Mouse (Mus musculus) thymus, adult 2 months (tissue): ENCODE measurements at regions not wholly inside any gene's neighbourhood (a gene's known extent, or its start where the extent isn't known, plus 50 kb on each side); places are given as distances from the start of the nearest gene placed in this dataset.

Experiments used
- DNase-seq: peaks from one replicate; pipeline ENCODE4 v3.0.0; 2021
- H3K27ac ChIP-seq: fragments of 200-500 bp; 2 replicates; pipeline ENCODE4 v1.5.1; 2012; ENCODE audit warnings: low read length, control low read depth; ENCODE audit not compliant: control insufficient read depth, insufficient read depth
- H3K27me3 ChIP-seq: fragments of 200-500 bp; 2 replicates; pipeline ENCODE4 v1.6.1; 2012; ENCODE audit warnings: mild to moderate bottlenecking, low read length, moderate library complexity, mixed read lengths; ENCODE audit not compliant: control insufficient read depth, insufficient read depth
- H3K36me3 ChIP-seq: fragments of 200-500 bp; 2 replicates; pipeline ENCODE4 v1.6.1; 2012; ENCODE audit warnings: mild to moderate bottlenecking, low read length, moderate library complexity; ENCODE audit not compliant: control insufficient read depth, insufficient read depth
- H3K4me1 ChIP-seq: fragments of 200-500 bp; replicated peaks from 2 replicates; pipeline ENCODE4 v1.6.1; 2012; ENCODE audit warnings: low read length; ENCODE audit not compliant: control insufficient read depth, insufficient read depth
- H3K4me3 ChIP-seq: fragments of 200-500 bp; 2 replicates; pipeline ENCODE4 v1.5.1; 2012; ENCODE audit warnings: mild to moderate bottlenecking, low read length, control low read depth, moderate library complexity; ENCODE audit not compliant: control insufficient read depth, insufficient read depth
- CTCF ChIP-seq: fragments of 200-500 bp; IDR thresholded peaks from 2 replicates; pipeline ENCODE4 v1.5.1; 2012; ENCODE audit warnings: mild to moderate bottlenecking, control low read depth, low read length, moderate library complexity, borderline replicate concordance; ENCODE audit not compliant: control insufficient read depth, poor library complexity, insufficient read depth; ENCODE audit errors: extremely low read depth
- POLR2A ChIP-seq: fragments of 200-500 bp; IDR thresholded peaks from 2 replicates; pipeline ENCODE4 v1.6.1; 2012; ENCODE audit warnings: mild to moderate bottlenecking, low read length, control low read depth, moderate library complexity; ENCODE audit not compliant: control insufficient read depth, poor library complexity, insufficient read depth; ENCODE audit errors: extremely low read depth
- WGBS: fragments of 180-500 bp; shearing (Covaris S2); methylation state at CpG from one replicate; pipeline ENCODE4 v1.1.7; 2018; 5-methylcytosine and 5-hydroxymethylcytosine counted together

DNA sequence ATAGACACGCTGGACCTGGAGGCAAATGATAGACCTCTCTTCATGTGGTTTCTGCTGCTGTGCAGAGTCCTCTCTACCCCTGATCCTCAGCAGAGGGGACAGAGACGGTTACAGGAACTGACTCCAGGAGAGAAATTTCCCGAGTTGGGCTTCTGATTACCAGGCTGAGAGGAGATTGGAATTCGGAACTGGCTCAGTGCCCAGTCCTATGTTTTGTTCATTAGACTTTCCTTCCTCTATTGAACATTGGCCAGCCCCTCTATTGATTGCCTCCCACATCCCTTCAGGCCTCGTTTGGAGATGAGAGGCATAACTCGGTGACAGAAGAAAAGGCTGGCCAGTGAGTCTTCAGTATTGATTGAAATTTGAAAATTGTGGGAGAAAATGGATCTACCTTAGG lies 456.1 kb downstream of the Lrig3 start:
- Histone ChIP-seq H3K27me3 (no peaks in the 10 kb centered on the region), H3K36me3 (no peaks in the 10 kb centered on the region), H3K27ac (no peak overlapping the region), H3K4me1 (no peaks in the 10 kb centered on the region), H3K4me3 (no peak overlapping the region)
- DNase-seq = no peak
- no peak for TF ChIP-seq CTCF
- no peak for TF ChIP-seq POLR2A
- 74% methylated on average over 6 of the region's 6 CpGs for WGBS

DNA sequence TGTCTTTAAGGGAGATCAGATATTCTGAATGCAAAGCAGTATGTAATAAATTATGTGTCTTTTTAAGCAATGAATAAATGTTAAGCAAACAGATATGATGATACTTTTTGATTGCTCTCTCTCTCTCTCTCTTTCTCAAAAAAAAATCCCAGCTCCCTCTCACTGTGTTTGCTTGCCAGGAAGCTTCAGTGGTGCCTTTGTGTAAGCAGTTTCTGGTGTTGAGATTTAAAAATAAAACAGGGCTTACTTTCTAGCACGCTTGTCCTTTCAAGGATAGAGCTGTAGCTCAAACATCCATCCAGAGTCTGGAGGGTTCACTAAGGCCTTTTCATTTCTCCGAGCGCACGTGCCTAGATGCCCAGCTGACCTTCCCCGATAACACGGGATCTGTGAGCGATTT lies 447.8 kb downstream of the Lrig3 start:
- Histone ChIP-seq H3K27me3 (no peaks in the 10 kb centered on the region), H3K36me3 (no peaks in the 10 kb centered on the region), H3K27ac (no peak overlapping the region), H3K4me3 (no peak overlapping the region), H3K4me1 (no peaks in the 10 kb centered on the region)
- no peak for DNase-seq
- 92% methylated on average over 7 of the region's 7 CpGs for WGBS
- TF ChIP-seq POLR2A = no peak

DNA sequence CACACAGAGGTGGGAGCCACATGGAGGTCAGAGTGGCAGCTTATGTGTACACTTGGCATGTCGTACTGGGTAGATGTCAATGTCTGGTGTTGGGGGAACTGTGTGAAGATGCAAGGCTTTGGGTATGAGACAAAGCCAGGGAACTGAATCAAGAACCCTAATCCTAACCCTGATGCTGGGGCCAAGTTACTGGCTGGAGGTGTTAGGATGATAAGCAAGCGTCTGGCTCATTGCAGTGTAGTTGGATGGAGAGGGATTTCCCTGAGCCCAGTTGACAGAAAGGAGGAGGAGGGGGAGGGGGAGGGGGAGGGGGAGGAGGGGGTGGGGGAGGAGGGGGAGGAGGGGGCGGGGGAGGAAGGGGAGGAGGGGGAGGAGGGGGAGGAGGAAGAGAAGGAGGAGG lies 426.3 kb downstream of the Lrig3 start:
- 97% methylated on average over 2 of the region's 3 CpGs for WGBS
- no peaks in the 10 kb centered on the region for H3K36me3 ChIP-seq
- no peak overlapping the region for H3K4me3 ChIP-seq
- no peaks in the 10 kb centered on the region for H3K4me1 ChIP-seq
- H3K27me3 ChIP-seq = no peaks in the 10 kb centered on the region
- no peak for DNase-seq
- no peak overlapping the region for H3K27ac ChIP-seq
- no peak for TF ChIP-seq POLR2A

DNA sequence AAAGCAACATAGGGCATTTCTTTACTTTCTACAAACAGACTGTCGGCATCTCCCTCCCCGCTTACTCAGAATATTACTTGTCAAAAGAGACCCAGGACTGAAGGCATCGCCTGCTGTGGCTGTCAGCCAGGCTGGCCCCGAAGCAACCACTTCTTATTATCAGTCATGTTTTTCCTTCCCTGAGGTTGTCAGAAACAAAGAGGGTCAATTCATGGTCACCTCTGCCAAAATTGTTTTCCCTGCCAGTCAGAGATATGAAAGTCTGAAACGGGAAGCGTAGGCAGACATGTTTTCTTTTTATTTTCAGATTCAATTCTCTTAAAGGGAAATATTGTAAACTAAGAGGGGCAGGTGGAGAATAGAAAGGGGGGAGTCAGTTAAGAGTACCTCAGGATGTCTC lies 425.8 kb downstream of the Lrig3 start:
- Histone ChIP-seq H3K27me3 (no peaks in the 10 kb centered on the region), H3K4me1 (no peaks in the 10 kb centered on the region), H3K36me3 (no peaks in the 10 kb centered on the region), H3K27ac (no peak overlapping the region), H3K4me3 (no peak overlapping the region)
- no peak for DNase-seq
- TF ChIP-seq CTCF = no peak
- no peak for TF ChIP-seq POLR2A
- WGBS = 86% methylated on average over 6 of the region's 6 CpGs

DNA sequence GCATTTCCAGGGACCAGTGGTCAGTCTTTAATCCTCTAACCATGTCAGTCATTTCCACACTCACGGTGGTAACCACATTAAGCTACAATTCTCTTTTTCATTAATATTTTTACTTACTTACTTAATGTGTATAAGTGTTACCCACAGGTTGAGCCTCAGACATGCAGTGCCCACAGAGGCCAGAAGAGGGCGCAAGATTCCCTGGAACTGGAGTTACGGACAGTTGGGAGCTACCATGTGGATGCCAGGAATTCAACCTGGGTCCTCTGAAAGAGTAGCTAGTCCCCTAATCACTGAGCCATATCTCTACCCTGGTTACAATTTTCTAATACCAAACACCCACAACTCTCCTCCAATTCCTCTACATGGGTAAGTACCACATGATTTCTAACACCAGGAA lies 420.5 kb downstream of the Lrig3 start:
- H3K4me3 ChIP-seq = no peak overlapping the region
- TF ChIP-seq CTCF = no peak
- no peak for TF ChIP-seq POLR2A
- WGBS = 80% methylated on average over 3 of the region's 3 CpGs
- no peaks in the 10 kb centered on the region for H3K36me3 ChIP-seq
- no peak overlapping the region for H3K27ac ChIP-seq
- DNase-seq = no peak
- no peaks in the 10 kb centered on the region for H3K4me1 ChIP-seq
- no peaks in the 10 kb centered on the region for H3K27me3 ChIP-seq

DNA sequence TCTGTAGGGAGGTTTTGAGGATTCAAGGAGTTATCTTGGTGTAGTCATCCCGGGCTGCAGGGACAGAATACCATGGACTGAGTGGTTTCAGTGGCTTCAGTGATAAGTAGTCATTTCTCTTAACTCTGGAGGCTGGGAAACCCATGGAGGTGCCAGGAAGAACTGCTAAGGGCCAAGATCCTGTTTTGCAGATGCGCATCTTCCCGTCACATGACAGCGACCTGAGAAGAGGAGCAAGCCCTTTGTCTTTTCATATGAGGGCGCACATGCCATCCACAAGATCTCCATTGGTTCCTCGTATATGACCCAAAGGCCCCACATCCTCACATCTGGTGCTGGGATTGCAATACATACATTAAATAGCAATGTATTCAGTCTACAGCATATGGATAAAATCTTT lies 419.7 kb downstream of the Lrig3 start:
- no peaks in the 10 kb centered on the region for H3K27me3 ChIP-seq
- WGBS = 96% methylated on average over 6 of the region's 6 CpGs

DNA sequence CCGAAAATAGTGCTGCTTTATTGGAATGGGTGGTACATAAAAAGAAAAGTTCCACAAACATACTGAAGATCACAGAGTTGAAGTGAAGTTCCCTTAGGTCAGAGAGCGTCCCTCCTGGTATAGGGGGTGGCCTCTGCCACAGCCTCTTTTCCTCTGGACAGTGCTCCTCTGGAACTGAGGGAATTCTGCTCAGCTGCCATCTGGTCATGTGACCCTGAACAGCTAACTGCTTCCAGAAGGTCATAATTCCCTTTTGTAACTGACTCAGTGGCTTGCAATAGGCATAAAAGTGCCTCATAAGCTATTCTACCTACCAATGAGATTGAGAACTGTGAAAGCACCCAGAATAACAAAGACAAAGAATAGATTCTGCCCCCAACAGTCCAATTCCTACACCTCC lies 414.4 kb downstream of the Lrig3 start:
- DNase-seq = no peak
- Histone ChIP-seq H3K27me3 (no peaks in the 10 kb centered on the region), H3K27ac (no peak overlapping the region), H3K4me1 (no peaks in the 10 kb centered on the region), H3K4me3 (no peak overlapping the region), H3K36me3 (no peaks in the 10 kb centered on the region)
- WGBS = 96% methylated on average over 2 of the region's 2 CpGs
- TF ChIP-seq POLR2A (no peak), CTCF (no peak)

More for the DNA sequence above, 419.7 kb downstream of the Lrig3 start:
- no peak for TF ChIP-seq POLR2A
- no peak for TF ChIP-seq CTCF
- Histone ChIP-seq H3K36me3 (no peaks in the 10 kb centered on the region), H3K4me1 (no peaks in the 10 kb centered on the region), H3K4me3 (no peak overlapping the region), H3K27ac (no peak overlapping the region)
- no peak for DNase-seq
